Mouse (Mus musculus) liver (tissue): ENCODE results near the gene 4930550C14Rik.

ENCODE experiments used
- DNase-seq: peaks from one replicate; pipeline ENCODE4 v3.0.0-alpha.2; 2020; ENCODE audit warnings: mixed read lengths

4930550C14Rik gene

GRCm38 (mm10) chr9:53404753-53405722 is 2.9 kb downstream of the 4930550C14Rik start:
- DNase-seq = peak; percentile 73

DNA sequence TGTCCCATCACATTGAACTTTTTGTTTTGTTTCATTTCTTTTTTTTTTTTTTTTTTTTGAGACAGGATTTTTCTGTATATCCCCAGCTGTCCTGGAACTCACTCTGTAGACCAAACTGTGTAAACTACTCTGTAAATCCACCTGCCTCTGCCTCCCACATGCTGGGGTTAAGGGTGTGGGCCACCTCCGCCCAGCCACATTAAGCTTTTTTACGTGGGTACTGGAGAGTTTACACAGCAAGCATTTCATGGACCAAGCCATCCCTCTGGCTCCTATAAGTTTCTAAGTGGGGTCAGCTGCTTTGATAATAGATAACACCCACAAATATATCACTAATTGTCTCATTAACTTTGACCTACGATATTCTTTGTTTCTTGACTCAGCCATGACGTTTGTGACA is 6.4 kb downstream of the 4930550C14Rik start:
- no peak for DNase-seq

DNA sequence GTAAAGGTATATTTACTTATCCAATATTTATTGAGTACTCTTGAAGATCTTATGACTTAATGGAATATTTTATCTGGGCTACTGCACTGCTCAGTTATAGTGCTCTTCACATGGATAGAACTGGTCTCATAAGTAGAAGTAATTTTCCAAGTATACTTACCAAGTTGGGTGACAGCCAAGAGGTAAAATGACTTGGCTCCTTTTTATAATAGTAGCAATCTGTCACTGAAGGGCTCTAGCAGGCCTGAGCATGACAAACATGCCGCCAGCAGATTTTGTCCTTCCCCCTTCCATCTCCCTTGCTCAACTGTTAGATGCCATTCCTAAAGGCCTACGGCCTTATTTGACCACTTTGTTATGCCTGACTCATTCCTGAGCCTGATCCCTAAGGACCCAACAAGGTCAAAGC is 6.8 kb downstream of the 4930550C14Rik start:
- DNase-seq = no peak

DNA sequence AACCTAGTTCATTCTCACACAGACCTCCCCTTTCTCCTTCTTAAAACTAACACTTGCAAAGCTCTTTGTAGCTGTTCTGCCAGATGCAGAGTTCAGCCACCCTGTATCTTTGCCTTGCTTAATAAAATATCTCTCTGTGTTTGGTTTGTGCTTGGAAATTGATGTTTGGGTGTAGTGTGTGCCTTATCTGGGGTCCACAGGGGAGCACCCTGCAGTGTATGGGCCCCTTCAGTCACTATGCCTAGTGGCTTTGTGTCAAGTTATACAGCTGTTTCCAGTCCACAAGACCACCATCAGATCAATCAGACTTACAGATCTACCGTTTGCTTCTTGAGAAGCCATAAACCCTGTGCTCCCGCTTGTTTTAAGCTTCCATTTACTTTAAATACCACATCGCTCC is 7.3 kb downstream of the 4930550C14Rik start:
- peak; percentile 29 for DNase-seq

GRCm38 (mm10) chr9:53422133-53422896 is 20.2 kb downstream of the 4930550C14Rik start:
- DNase-seq = peak; percentile 70

DNA sequence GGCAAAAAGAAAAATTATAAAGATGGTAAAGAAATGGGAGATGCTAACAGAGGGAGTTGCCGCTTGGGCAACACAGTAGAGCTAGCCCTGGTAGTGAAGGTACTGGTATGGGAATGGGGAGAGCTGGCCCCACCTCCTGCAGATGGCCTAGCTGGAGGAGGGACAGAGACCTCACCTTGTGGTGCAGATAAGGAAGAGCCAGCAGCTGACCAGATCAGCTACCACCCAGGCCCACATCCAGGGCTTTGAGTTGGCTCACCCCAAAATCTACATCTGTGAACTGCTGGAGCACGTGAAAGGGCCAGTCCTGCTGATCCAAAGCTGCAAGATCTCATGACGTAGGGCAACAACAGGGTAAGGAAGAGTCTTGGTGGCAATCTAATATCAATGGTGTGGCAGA is 24.6 kb downstream of the 4930550C14Rik start:
- DNase-seq = peak; percentile 25

DNA sequence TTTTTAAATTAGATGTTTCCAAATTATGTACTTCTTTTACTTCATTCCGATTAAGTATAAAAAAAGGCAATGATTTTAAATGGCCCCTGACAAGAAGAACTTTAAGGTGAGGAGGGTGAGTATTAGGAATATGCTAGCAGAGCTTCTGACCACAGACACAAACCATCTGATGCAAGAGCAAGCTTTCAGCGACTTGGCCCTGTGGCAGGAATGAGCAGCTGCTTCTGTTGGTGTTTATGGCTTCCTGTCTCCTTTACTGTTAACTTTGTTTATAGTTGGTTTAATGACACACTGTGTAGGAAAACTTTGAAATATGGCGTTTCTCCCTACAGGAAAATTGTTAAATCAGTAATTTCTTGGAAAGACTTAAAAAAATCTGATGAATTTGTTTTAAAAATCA is 25.5 kb downstream of the 4930550C14Rik start:
- DNase-seq = no peak

GRCm38 (mm10) chr9:53435830-53436570 is 33.9 kb downstream of the 4930550C14Rik start:
- DNase-seq = no peak

GRCm38 (mm10) chr9:53450609-53451008 is 48.5 kb downstream of the 4930550C14Rik start:
- DNase-seq = no peak

DNA sequence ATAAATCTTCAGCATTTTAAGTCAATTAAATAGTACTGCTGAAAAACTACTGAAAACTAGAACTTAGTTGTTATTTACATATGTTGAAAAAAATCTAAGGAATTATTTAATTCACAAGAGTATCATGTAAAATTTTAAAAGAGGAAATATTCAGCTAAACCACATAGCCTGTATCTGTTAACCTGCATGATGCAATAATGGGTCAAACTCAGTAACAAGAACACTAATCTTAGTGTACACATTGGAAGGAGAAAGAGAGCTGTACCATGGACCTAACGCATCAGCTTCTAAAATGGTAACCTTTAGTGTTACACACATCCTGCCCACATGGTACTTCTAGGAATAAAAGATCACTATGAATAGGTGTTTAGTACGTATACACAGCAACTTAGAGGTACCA is 49.9 kb downstream of the 4930550C14Rik start:
- no peak for DNase-seq

- no peak for DNase-seq
Observed at GRCm38 (mm10) chr9:53472806-53473518, 70.8 kb downstream of the 4930550C14Rik start.
